Mouse (Mus musculus): ENCODE results near the gene Map3k4.

Gene Map3k4

GRCm38 (mm10) chr17:12216224-12216623, 102.4 kb downstream of the Map3k4 start:
- ChIA-PET CTCF (no interaction called here), POLR2A (interaction anchor here in 2 of 4 experiments (1.2 to 1.5 kb wide), 5 partner anchors 12 to 179 kb away, joined by 3 to 6 read pairs (median 3); partner anchors contain the start of gene Agpat4 (in 1 of the 2))

- ChIA-PET POLR2A (interaction anchor here in 1 of 4 experiments (0.6 to 2.2 kb wide), 2 partner anchors 10 to 249 kb away, joined by 3 to 5 read pairs; no protein-coding TSS in a partner anchor), CTCF (interaction anchor here in 1 of 4 experiments (0.6 kb wide), 1 partner anchor 181 kb away, joined by 3 read pairs; no protein-coding TSS in a partner anchor)
Measured at GRCm38 (mm10) chr17:12213430-12213829, 105.2 kb downstream of the Map3k4 start.

GRCm38 (mm10) chr17:12212341-12212740, 106.3 kb downstream of the Map3k4 start:
- POLR2A ChIA-PET = interaction anchor here (0.5 to 2.7 kb wide), 31 partner anchors 8 to 1711 kb away, joined by 3 to 10 read pairs (median 4); partner anchors contain the start of genes Agpat4 (in 1 of the 4) and Mrpl18 (in 1 of the 4)
- CTCF ChIA-PET = interaction anchor here in 2 of 4 experiments (0.7 to 2.0 kb wide), 7 partner anchors 155 to 181 kb away, joined by 3 to 5 read pairs (median 3); no protein-coding TSS in a partner anchor

GRCm38 (mm10) chr17:12211890-12212289, 106.7 kb downstream of the Map3k4 start:
- POLR2A ChIA-PET = interaction anchor here (0.5 to 2.7 kb wide), 31 partner anchors 8 to 1711 kb away, joined by 3 to 10 read pairs (median 4); partner anchors contain the start of genes Agpat4 (in 1 of the 4) and Mrpl18 (in 1 of the 4)
- CTCF ChIA-PET = interaction anchor here in 2 of 4 experiments (0.7 to 2.0 kb wide), 7 partner anchors 155 to 181 kb away, joined by 3 to 5 read pairs (median 3); no protein-coding TSS in a partner anchor

DNA sequence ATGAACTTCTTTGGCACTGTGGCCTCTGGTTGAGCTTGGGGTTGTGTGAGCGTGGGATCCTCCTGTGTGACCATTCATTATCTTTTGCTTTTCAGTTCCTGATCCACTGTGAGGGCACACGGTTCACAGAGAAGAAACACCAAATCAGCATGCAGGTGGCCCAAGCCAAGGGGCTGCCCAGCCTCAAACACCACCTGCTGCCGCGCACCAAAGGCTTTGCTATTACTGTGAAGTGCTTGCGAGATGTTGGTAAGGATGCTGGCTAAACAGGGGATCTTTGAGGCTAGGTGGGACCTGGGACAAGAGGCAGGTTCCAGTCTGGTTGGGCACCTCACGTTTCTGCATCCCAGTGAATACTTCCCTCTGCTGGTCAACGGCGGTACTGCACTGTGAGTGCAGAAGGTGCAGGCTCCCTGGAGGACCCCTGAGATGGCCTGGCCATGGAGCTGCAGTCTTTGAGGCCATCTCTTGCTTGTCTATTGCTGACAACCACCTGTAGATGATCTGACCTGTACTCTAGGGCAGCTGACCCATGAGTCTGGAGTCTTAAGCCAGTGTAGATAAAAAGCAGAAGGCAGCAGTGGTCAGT, 108.0 kb downstream of the Map3k4 start:
- ChIA-PET POLR2A (interaction anchor here in 2 of 4 experiments (0.6 to 2.7 kb wide), 15 partner anchors 10 to 180 kb away, joined by 3 to 8 read pairs (median 4); partner anchors contain the start of gene Agpat4 (in 2 of the 2)), CTCF (interaction anchor here in 3 of 4 experiments (0.5 to 2.0 kb wide), 7 partner anchors 10 to 232 kb away, joined by 3 to 12 read pairs (median 3); partner anchors contain the start of gene Agpat4 (in 1 of the 3))

GRCm38 (mm10) chr17:12209481-12209880, 109.1 kb downstream of the Map3k4 start:
- ChIA-PET CTCF (interaction anchor here in 1 of 4 experiments (1.8 kb wide), 2 partner anchors 106 to 170 kb away, joined by 4 to 12 read pairs; no protein-coding TSS in a partner anchor), POLR2A (interaction anchor here in 3 of 4 experiments (0.6 to 2.0 kb wide), 12 partner anchors 8 to 181 kb away, joined by 3 to 16 read pairs (median 4); partner anchors contain the start of gene Agpat4 (in 1 of the 3))

- CTCF ChIA-PET = interaction anchor here in 1 of 4 experiments (0.9 to 1.9 kb wide), 3 partner anchors 94 to 170 kb away, joined by 3 to 10 read pairs (median 4); no protein-coding TSS in a partner anchor
- POLR2A ChIA-PET = interaction anchor here in 3 of 4 experiments (0.6 to 4.8 kb wide), 12 partner anchors 10 to 160 kb away, joined by 3 to 40 read pairs (median 4); no protein-coding TSS in a partner anchor
Measured at GRCm38 (mm10) chr17:12207022-12207548, 111.5 kb downstream of the Map3k4 start.

DNA sequence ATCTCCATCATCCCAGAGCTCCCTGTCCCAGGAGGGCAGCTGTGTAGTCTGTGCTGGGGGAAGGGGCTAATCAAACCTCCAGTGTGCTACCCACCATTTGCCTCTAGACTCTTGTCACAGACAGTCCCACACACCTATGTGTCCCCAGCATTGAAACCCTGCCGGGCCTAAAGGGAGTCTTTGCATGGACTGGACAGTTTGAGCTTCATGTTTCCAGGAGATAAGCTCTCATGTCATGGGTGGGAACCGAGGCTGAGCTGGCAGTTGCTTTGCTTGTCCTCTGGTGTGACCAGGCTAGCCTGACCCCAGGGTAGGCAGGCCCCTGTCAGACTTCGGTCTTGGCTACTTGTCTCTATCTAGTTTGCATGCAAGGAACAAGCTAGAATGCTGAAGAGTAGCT, 112.3 kb downstream of the Map3k4 start:
- ChIA-PET CTCF (interaction anchor here in 2 of 4 experiments (0.6 to 0.9 kb wide), 7 partner anchors 11 to 177 kb away, joined by 3 to 11 read pairs (median 3); no protein-coding TSS in a partner anchor), POLR2A (interaction anchor here in 3 of 4 experiments (0.6 to 4.8 kb wide), 14 partner anchors 10 to 438 kb away, joined by 3 to 40 read pairs (median 4); no protein-coding TSS in a partner anchor)

DNA sequence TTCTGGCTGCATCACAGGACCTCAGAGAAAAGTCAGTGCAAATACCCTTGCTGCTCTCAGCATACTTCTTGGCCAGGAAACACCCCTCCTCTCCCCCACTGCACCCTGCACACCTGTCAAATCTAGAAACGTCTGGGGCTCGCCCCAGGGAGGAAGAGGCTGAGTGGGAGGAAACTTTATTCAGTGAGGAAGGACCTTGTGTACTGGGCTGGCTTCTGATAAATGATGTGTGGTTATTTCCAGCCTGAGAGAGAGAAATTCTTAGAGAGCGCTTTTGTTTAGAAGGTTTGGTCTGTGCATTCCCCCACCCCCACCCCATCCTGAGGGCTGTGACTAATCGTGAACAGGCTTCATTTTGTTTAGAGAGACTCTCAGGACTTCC, 112.9 kb downstream of the Map3k4 start:
- POLR2A ChIA-PET = interaction anchor here in 2 of 4 experiments (1.0 to 4.8 kb wide), 10 partner anchors 11 to 100 kb away, joined by 3 to 40 read pairs (median 4); partner anchors contain the start of gene Agpat4 (in 1 of the 2)
- CTCF ChIA-PET = interaction anchor here in 2 of 4 experiments (0.6 to 0.9 kb wide), 4 partner anchors 10 to 176 kb away, joined by 3 to 7 read pairs (median 4); no protein-coding TSS in a partner anchor

- POLR2A ChIA-PET = interaction anchor here in 3 of 4 experiments (1.0 to 4.8 kb wide), 14 partner anchors 10 to 103 kb away, joined by 3 to 40 read pairs (median 4); partner anchors contain the start of gene Agpat4 (in 1 of the 3)
- CTCF ChIA-PET = no interaction called here
Measured at GRCm38 (mm10) chr17:12205015-12205693, 113.4 kb downstream of the Map3k4 start.

GRCm38 (mm10) chr17:12204689-12205014, 113.9 kb downstream of the Map3k4 start:
- ChIA-PET POLR2A (interaction anchor here in 3 of 4 experiments (0.5 to 4.8 kb wide), 20 partner anchors 8 to 131 kb away, joined by 3 to 40 read pairs (median 4); partner anchors contain the start of gene Agpat4 (in 1 of the 3)), CTCF (interaction anchor here in 1 of 4 experiments (0.6 to 1.1 kb wide), 3 partner anchors 9 to 163 kb away, joined by 3 to 6 read pairs (median 4); no protein-coding TSS in a partner anchor)

DNA sequence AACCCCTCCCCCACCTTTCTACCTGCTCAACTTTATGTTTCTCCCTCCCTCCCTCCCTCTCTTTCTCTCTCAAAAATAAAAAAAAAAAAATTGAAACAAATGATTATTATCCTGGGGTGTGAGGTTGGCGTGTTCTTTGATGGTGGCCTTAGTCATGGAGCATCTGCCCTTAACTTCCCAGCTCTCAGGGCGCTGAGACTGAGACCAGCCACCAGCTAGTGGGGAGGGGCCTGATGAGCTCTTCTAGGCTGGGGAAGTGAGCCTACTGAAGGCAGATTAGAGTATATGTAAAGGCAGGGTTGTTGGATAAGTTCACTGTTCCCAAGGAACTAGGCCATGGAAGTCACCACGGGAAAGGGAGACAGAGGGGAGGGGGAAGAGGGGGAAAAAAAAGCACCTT, 114.3 kb downstream of the Map3k4 start:
- POLR2A ChIA-PET = interaction anchor here in 3 of 4 experiments (0.5 to 4.8 kb wide), 20 partner anchors 8 to 131 kb away, joined by 3 to 40 read pairs (median 4); partner anchors contain the start of gene Agpat4 (in 2 of the 3)
- CTCF ChIA-PET = interaction anchor here in 1 of 4 experiments (0.6 to 1.1 kb wide), 3 partner anchors 10 to 163 kb away, joined by 3 to 6 read pairs (median 4); no protein-coding TSS in a partner anchor

GRCm38 (mm10) chr17:12203414-12203897, 115.1 kb downstream of the Map3k4 start:
- ChIA-PET POLR2A (interaction anchor here in 3 of 4 experiments (1.0 to 4.8 kb wide), 12 partner anchors 8 to 132 kb away, joined by 3 to 40 read pairs (median 5); partner anchors contain the start of gene Agpat4 (in 1 of the 3)), CTCF (interaction anchor here in 2 of 4 experiments (0.6 to 1.1 kb wide), 3 partner anchors 9 to 164 kb away, joined by 3 to 4 read pairs (median 3); no protein-coding TSS in a partner anchor)

- ChIA-PET CTCF (no interaction called here), POLR2A (interaction anchor here in 2 of 4 experiments (0.6 to 8.2 kb wide), 11 partner anchors 8 to 156 kb away, joined by 3 to 59 read pairs (median 4); partner anchors contain the start of gene Agpat4 (in 2 of the 2))
Measured at GRCm38 (mm10) chr17:12201086-12201485, 117.5 kb downstream of the Map3k4 start.

DNA sequence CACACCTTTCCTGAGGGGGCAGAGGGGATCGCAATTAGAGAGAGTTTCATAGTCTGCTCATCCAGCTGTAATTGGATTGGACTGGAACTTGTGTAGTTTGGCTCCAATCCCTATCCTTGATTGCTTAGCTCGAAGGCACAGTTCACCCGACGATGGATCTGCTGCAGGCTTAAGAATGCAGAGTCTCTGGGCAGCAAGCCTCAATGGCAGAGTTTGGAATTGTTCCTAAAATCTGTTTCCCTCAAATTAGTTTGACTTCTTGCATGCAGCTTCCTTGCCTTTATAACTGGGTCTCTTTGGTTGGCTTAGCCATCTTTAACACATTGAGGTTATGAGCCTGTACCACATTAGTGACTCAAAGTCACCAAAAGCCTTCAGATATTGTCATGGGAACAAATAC, 118.7 kb downstream of the Map3k4 start:
- ChIA-PET CTCF (no interaction called here), POLR2A (interaction anchor here in 2 of 4 experiments (1.0 to 8.2 kb wide), 8 partner anchors 9 to 155 kb away, joined by 3 to 59 read pairs (median 6); partner anchors contain the start of gene Agpat4 (in 2 of the 2))

GRCm38 (mm10) chr17:12195604-12196003, 123.0 kb downstream of the Map3k4 start:
- ChIA-PET CTCF (interaction anchor here in 2 of 4 experiments (0.7 to 1.3 kb wide), 2 partner anchors 10 to 15 kb away, joined by 3 read pairs; no protein-coding TSS in a partner anchor), POLR2A (interaction anchor here in 3 of 4 experiments (0.6 to 8.2 kb wide), 43 partner anchors 8 to 151 kb away, joined by 3 to 59 read pairs (median 6); partner anchors contain the start of genes Agpat4 (in 2 of the 3) and Map3k4 (in 1 of the 3))

- POLR2A ChIA-PET = interaction anchor here in 3 of 4 experiments (0.6 to 8.2 kb wide), 44 partner anchors 8 to 151 kb away, joined by 3 to 59 read pairs (median 6); partner anchors contain the start of genes Agpat4 (in 2 of the 3) and Map3k4 (in 1 of the 3)
- CTCF ChIA-PET = interaction anchor here in 2 of 4 experiments (0.7 to 1.3 kb wide), 2 partner anchors 8 to 11 kb away, joined by 3 read pairs; no protein-coding TSS in a partner anchor
Measured at GRCm38 (mm10) chr17:12195137-12195536, 123.5 kb downstream of the Map3k4 start.

Data from embryonic stem cell, embryonic (primary cell).